Mouse (Mus musculus): ENCODE results near the gene Igsf9b. TPM values are rescaled to one million over a fixed set of nuclear protein-coding genes. Genes with fewer than 3 reads are reported as not detected.

The Igsf9b gene
- polyA plus RNA-seq, 1 experiment from 2014 or later, result 0.01 TPM

GRCm38 (mm10) chr9:27322277-27322676, 23.3 kb downstream of the Igsf9b start:
- no peak for ATAC-seq
- H3K36me3 ChIP-seq (replicated peaks; ENCODE audit: insufficient read depth, low read length), result no peaks in the 10 kb centered on the region
- WGBS (ENCODE audit: insufficient replicate concordance), result 83% methylated on average over 7 of the region's 7 CpGs
- H3K9ac ChIP-seq (replicated peaks), result no peak overlapping the region
- H3K9me3 ChIP-seq (ENCODE audit: low read length), result no peaks in the 10 kb centered on the region
- DNase-seq, result no peak
- TF ChIP-seq CTCF (IDR thresholded peaks at IDR 0.05; ENCODE audit: low read depth) (no peak), EP300 (IDR thresholded peaks at IDR 0.05; ENCODE audit: low read depth) (no peak)
- H3K4me3 ChIP-seq (ENCODE audit: low read depth, low read length), result no peak overlapping the region
- H3K27ac ChIP-seq (ENCODE audit: low read depth), result no peak overlapping the region
- H3K27me3 ChIP-seq (ENCODE audit: insufficient read depth, low read length), result no peaks in the 10 kb centered on the region
- H3K4me1 ChIP-seq (ENCODE audit: insufficient read depth), result no peaks in the 10 kb centered on the region
- no peak overlapping the region for H3K4me2 ChIP-seq (ENCODE audit: low read depth, low read length)

- no peak for ATAC-seq
These were observed 24.4 kb downstream of the Igsf9b start for GRCm38 (mm10) chr9:27323412-27323811.

GRCm38 (mm10) chr9:27325920-27326319, 26.9 kb downstream of the Igsf9b start:
- no peaks in the 10 kb centered on the region for H3K9me3 ChIP-seq (ENCODE audit: low read length)
- H3K4me1 ChIP-seq (ENCODE audit: insufficient read depth), result no peaks in the 10 kb centered on the region
- WGBS (ENCODE audit: insufficient replicate concordance), result 46% methylated on average over 2 of the region's 2 CpGs
- no peaks in the 10 kb centered on the region for H3K27me3 ChIP-seq (ENCODE audit: insufficient read depth, low read length)
- peak; percentile 73 for TF ChIP-seq CTCF (IDR thresholded peaks at IDR 0.05; ENCODE audit: low read depth)
- TF ChIP-seq EP300 (IDR thresholded peaks at IDR 0.05; ENCODE audit: low read depth), result no peak
- DNase-seq (peak; percentile 36), ATAC-seq (no peak)
- no peak overlapping the region for H3K4me3 ChIP-seq (ENCODE audit: low read depth, low read length)
- H3K27ac ChIP-seq (ENCODE audit: low read depth), result no peak overlapping the region
- H3K4me2 ChIP-seq (ENCODE audit: low read depth, low read length), result no peak overlapping the region
- H3K36me3 ChIP-seq (replicated peaks; ENCODE audit: insufficient read depth, low read length), result no peaks in the 10 kb centered on the region
- no peak overlapping the region for H3K9ac ChIP-seq (replicated peaks)

More at GRCm38 (mm10) chr9:27323412-27323811, 24.4 kb downstream of the Igsf9b start:
- Histone ChIP-seq H3K27me3 (ENCODE audit: insufficient read depth, low read length) (no peaks in the 10 kb centered on the region), H3K9me3 (ENCODE audit: low read length) (no peaks in the 10 kb centered on the region), H3K4me3 (ENCODE audit: low read depth, low read length) (no peak overlapping the region), H3K4me1 (ENCODE audit: insufficient read depth) (no peaks in the 10 kb centered on the region), H3K4me2 (ENCODE audit: low read depth, low read length) (no peak overlapping the region), H3K36me3 (replicated peaks; ENCODE audit: insufficient read depth, low read length) (no peaks in the 10 kb centered on the region), H3K9ac (replicated peaks) (no peak overlapping the region), H3K27ac (ENCODE audit: low read depth) (no peak overlapping the region)
- WGBS (ENCODE audit: insufficient replicate concordance), result 83% methylated on average over 3 of the region's 3 CpGs
- no peak for TF ChIP-seq EP300 (IDR thresholded peaks at IDR 0.05; ENCODE audit: low read depth)
- TF ChIP-seq CTCF (IDR thresholded peaks at IDR 0.05; ENCODE audit: low read depth), result no peak
- no peak for DNase-seq

- ATAC-seq (no peak), DNase-seq (no peak)
- TF ChIP-seq EP300 (IDR thresholded peaks at IDR 0.05; ENCODE audit: low read depth) (no peak), CTCF (IDR thresholded peaks at IDR 0.05; ENCODE audit: low read depth) (no peak)
- H3K4me2 ChIP-seq (ENCODE audit: low read depth, low read length), result no peak overlapping the region
- H3K4me3 ChIP-seq (ENCODE audit: low read depth, low read length), result no peak overlapping the region
- H3K27me3 ChIP-seq (ENCODE audit: insufficient read depth, low read length), result no peaks in the 10 kb centered on the region
- no peak overlapping the region for H3K9ac ChIP-seq (replicated peaks)
- H3K4me1 ChIP-seq (ENCODE audit: insufficient read depth), result no peaks in the 10 kb centered on the region
- no peak overlapping the region for H3K27ac ChIP-seq (ENCODE audit: low read depth)
- 76% methylated on average over 3 of the region's 3 CpGs for WGBS (ENCODE audit: insufficient replicate concordance)
- no peaks in the 10 kb centered on the region for H3K9me3 ChIP-seq (ENCODE audit: low read length)
- no peaks in the 10 kb centered on the region for H3K36me3 ChIP-seq (replicated peaks; ENCODE audit: insufficient read depth, low read length)
These were observed 28.6 kb downstream of the Igsf9b start for GRCm38 (mm10) chr9:27327558-27327957.

- 71% methylated on average over 4 of the region's 4 CpGs for WGBS (ENCODE audit: insufficient replicate concordance)
- no peak overlapping the region for H3K9ac ChIP-seq (replicated peaks)
- no peak overlapping the region for H3K27ac ChIP-seq (ENCODE audit: low read depth)
- no peaks in the 10 kb centered on the region for H3K4me1 ChIP-seq (ENCODE audit: insufficient read depth)
- H3K9me3 ChIP-seq (ENCODE audit: low read length), result no peaks in the 10 kb centered on the region
- DNase-seq, result no peak
- no peak overlapping the region for H3K4me2 ChIP-seq (ENCODE audit: low read depth, low read length)
- TF ChIP-seq EP300 (IDR thresholded peaks at IDR 0.05; ENCODE audit: low read depth), result no peak
- TF ChIP-seq CTCF (IDR thresholded peaks at IDR 0.05; ENCODE audit: low read depth), result no peak
- no peaks in the 10 kb centered on the region for H3K36me3 ChIP-seq (replicated peaks; ENCODE audit: insufficient read depth, low read length)
- H3K4me3 ChIP-seq (ENCODE audit: low read depth, low read length), result no peak overlapping the region
- ATAC-seq, result no peak
- H3K27me3 ChIP-seq (ENCODE audit: insufficient read depth, low read length), result no peaks in the 10 kb centered on the region
These were observed 31.4 kb downstream of the Igsf9b start for GRCm38 (mm10) chr9:27330374-27330773.

- H3K4me2 ChIP-seq (ENCODE audit: low read depth, low read length), result no peak overlapping the region
- no peaks in the 10 kb centered on the region for H3K4me1 ChIP-seq (ENCODE audit: insufficient read depth)
- H3K9ac ChIP-seq (replicated peaks), result no peak overlapping the region
- no peak overlapping the region for H3K27ac ChIP-seq (ENCODE audit: low read depth)
- no peak for TF ChIP-seq CTCF (IDR thresholded peaks at IDR 0.05; ENCODE audit: low read depth)
- no peak for TF ChIP-seq EP300 (IDR thresholded peaks at IDR 0.05; ENCODE audit: low read depth)
- ATAC-seq (no peak), DNase-seq (no peak)
- no peaks in the 10 kb centered on the region for H3K36me3 ChIP-seq (replicated peaks; ENCODE audit: insufficient read depth, low read length)
- no peaks in the 10 kb centered on the region for H3K9me3 ChIP-seq (ENCODE audit: low read length)
- WGBS (ENCODE audit: insufficient replicate concordance), result 80% methylated on average over 7 of the region's 7 CpGs
- H3K4me3 ChIP-seq (ENCODE audit: low read depth, low read length), result no peak overlapping the region
- H3K27me3 ChIP-seq (ENCODE audit: insufficient read depth, low read length), result no peaks in the 10 kb centered on the region
These were observed 32.5 kb downstream of the Igsf9b start for GRCm38 (mm10) chr9:27331538-27331937.

- no peaks in the 10 kb centered on the region for H3K36me3 ChIP-seq (replicated peaks; ENCODE audit: insufficient read depth, low read length)
- H3K27me3 ChIP-seq (ENCODE audit: insufficient read depth, low read length), result no peaks in the 10 kb centered on the region
- H3K9me3 ChIP-seq (ENCODE audit: low read length), result no peaks in the 10 kb centered on the region
- H3K9ac ChIP-seq (replicated peaks), result no peak overlapping the region
- H3K4me1 ChIP-seq (ENCODE audit: insufficient read depth), result no peaks in the 10 kb centered on the region
- WGBS (ENCODE audit: insufficient replicate concordance), result 74% methylated on average over 9 of the region's 9 CpGs
- no peak overlapping the region for H3K4me2 ChIP-seq (ENCODE audit: low read depth, low read length)
- no peak overlapping the region for H3K27ac ChIP-seq (ENCODE audit: low read depth)
- H3K4me3 ChIP-seq (ENCODE audit: low read depth, low read length), result no peak overlapping the region
- ATAC-seq, result no peak
- TF ChIP-seq CTCF (IDR thresholded peaks at IDR 0.05; ENCODE audit: low read depth) (no peak), EP300 (IDR thresholded peaks at IDR 0.05; ENCODE audit: low read depth) (no peak)
- DNase-seq, result no peak
These were observed 35.9 kb downstream of the Igsf9b start for GRCm38 (mm10) chr9:27334895-27335294.

All from liver, postnatal 0 days (tissue).